Mouse (Mus musculus) cerebellum, adult 18-20 months (tissue): ENCODE data around the gene Tsc2.
"Not testable (repeated sequence)": the region's sequence is repeated elsewhere in the genome, so short reads cannot be mapped to it uniquely, and the experiment has no call there.

ENCODE experiments used
- DNase-seq, 2 experiments: peaks; one replicate each; pipeline ENCODE4 v3.0.0; 2021

Tsc2 gene

GRCm38 (mm10) chr17:24632167-24632812, at the start of gene Tsc2, which contains the start of gene Nthl1:
Tsc2 (minus strand) TSS chr17:24632630.
Nthl1 (plus strand) TSS chr17:24632680.
- peak; percentile 82 to 85 for DNase-seq

GRCm38 (mm10) chr17:24677500-24678080, 45.2 kb upstream of the Tsc2 start:
- DNase-seq: peak in 1 of 2 experiments; percentile 2

- DNase-seq: no peak
These were observed 44.4 kb upstream of the Tsc2 start for GRCm38 (mm10) chr17:24676877-24677276.

- peak; percentile 71 to 73 for DNase-seq
These were observed 43.8 kb upstream of the Tsc2 start for GRCm38 (mm10) chr17:24676187-24676586.

GRCm38 (mm10) chr17:24674277-24674676, 41.8 kb upstream of the Tsc2 start:
- peak in 1 of 2 experiments; percentile 15 for DNase-seq

- peak in 1 of 2 experiments; percentile 10 for DNase-seq
These were observed 39.7 kb upstream of the Tsc2 start for GRCm38 (mm10) chr17:24672141-24672540.

GRCm38 (mm10) chr17:24671346-24671745, 38.9 kb upstream of the Tsc2 start:
- DNase-seq: no peak

GRCm38 (mm10) chr17:24670246-24670844, 37.9 kb upstream of the Tsc2 start:
- DNase-seq: peak in 1 of 2 experiments; percentile 12

- peak; percentile 96 to 98 for DNase-seq
These were observed 37.3 kb upstream of the Tsc2 start, which contains the start of gene Zfp598 for GRCm38 (mm10) chr17:24669545-24670245. Zfp598 (plus strand) TSS chr17:24669687.

- not testable (repeated sequence) for DNase-seq
These were observed 36.7 kb upstream of the Tsc2 start for GRCm38 (mm10) chr17:24669214-24669544.

GRCm38 (mm10) chr17:24667416-24667815, 35.0 kb upstream of the Tsc2 start:
- peak; percentile 79 to 88 for DNase-seq

GRCm38 (mm10) chr17:24667011-24667410, 34.6 kb upstream of the Tsc2 start:
- DNase-seq: not testable (repeated sequence)

GRCm38 (mm10) chr17:24658017-24658758, 25.8 kb upstream of the Tsc2 start, which contains the start of gene Npw:
Npw (minus strand) TSS chr17:24658457.
- no peak for DNase-seq

GRCm38 (mm10) chr17:24654969-24655368, 22.5 kb upstream of the Tsc2 start:
- no peak for DNase-seq

GRCm38 (mm10) chr17:24653967-24654710, 21.7 kb upstream of the Tsc2 start:
- DNase-seq: peak; percentile 78 to 84

GRCm38 (mm10) chr17:24651835-24652234, 19.4 kb upstream of the Tsc2 start:
- no peak for DNase-seq

- no peak for DNase-seq
These were observed 18.3 kb upstream of the Tsc2 start for GRCm38 (mm10) chr17:24650766-24651165.

GRCm38 (mm10) chr17:24650070-24650616, 17.7 kb upstream of the Tsc2 start, which contains the start of gene Slc9a3r2:
Slc9a3r2 (minus strand) TSS chr17:24650327.
- DNase-seq: peak; percentile 77 to 84

GRCm38 (mm10) chr17:24649581-24650069, 17.2 kb upstream of the Tsc2 start:
- peak; percentile 75 to 78 for DNase-seq

GRCm38 (mm10) chr17:24648731-24649377, 16.4 kb upstream of the Tsc2 start:
- DNase-seq: peak; percentile 59 to 65

- peak; percentile 42 to 50 for DNase-seq
These were observed 15.1 kb upstream of the Tsc2 start for GRCm38 (mm10) chr17:24647493-24647892.
